Mouse (Mus musculus) cerebral cortex, adult 2 months (tissue): ENCODE results near the gene Lifr.

Source experiments
- WGBS: fragments of 180-500 bp; shearing (Covaris S2); methylation state at CpG from one replicate; pipeline ENCODE4 v1.1.7; 2018; 5-methylcytosine and 5-hydroxymethylcytosine counted together

Gene Lifr

DNA sequence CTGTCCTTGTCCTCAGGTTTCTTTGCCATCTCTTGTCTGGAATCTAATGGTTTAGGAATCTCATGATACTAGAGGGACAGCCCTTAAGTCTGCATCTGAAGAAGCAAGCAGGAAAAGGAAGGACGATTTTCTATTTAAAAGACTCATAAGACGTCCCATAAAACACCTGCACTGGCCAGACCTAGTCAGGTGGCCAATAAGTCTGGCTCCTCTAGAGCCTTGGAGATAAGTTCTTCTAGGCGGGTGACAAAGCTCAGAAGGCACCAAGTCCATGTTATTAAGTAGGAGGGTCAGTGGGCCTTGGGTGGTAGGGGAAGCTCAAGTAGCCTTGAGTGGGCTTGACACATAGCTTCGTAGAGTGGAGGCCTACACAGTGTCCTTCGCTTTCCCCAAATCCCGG, 67.2 kb downstream of the Lifr start:
- 97% methylated on average over 6 of the region's 6 CpGs for WGBS

DNA sequence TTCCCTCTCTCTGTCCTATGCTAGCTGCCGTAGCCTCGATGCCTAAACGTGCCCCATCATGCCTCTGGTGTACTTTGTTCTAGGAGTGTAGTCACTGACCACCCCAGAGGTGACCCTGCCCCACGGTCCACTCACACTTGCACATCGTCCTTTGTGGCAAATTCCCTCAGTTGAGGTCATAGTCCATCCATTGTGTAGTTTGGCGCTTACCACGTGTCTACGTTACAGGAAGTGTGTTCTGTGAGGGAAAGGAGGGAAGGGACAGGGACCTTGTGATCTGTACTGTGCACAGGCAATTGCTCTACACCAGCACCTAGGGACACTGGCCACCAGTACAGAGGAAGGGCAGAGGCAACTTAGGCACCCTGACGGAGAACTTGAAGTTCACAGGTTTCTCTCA, 69.5 kb downstream of the Lifr start:
- 94% methylated on average over 9 of the region's 9 CpGs for WGBS

DNA sequence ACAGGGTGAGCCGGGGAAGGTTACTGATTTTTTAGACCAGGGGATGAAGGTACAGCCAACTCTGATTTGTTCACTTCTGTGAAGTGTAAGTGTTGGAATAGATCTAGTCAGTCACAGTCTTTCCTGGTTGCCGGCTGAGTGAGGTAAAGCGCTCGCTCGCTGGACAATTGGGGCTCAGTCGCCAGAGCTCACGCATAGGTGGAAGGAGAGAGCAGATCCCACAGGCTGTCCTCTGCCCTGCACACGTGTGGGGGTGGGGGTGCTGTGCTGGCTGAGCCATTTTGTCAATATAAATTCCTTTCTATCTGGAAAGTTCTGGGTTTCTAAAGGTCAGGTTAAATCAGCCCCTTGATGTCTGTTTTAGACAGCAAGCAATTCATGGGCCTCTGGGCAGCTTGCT, 69.9 kb downstream of the Lifr start:
- WGBS = 92% methylated on average over 8 of the region's 8 CpGs

DNA sequence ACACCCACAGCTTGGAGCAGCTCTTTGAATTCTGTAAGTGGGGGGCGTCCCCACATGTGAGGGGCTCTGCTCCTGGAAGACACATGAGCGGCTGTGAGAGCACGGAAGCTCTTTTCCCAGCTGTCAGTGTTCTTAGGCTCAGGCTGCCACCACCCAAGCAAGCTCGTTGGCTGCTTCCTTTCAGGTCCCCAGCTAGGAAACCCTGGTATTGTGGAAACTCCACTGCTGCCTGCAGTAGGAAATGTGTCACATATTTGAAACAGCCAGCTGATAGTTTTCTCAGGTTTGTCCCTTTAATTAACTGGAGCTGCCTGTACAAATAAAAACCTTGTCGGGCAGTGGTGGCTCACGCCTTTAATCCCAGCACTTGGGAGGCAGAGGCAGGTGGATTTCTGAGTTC, 73.4 kb downstream of the Lifr start:
- 68% methylated on average over 6 of the region's 6 CpGs for WGBS

DNA sequence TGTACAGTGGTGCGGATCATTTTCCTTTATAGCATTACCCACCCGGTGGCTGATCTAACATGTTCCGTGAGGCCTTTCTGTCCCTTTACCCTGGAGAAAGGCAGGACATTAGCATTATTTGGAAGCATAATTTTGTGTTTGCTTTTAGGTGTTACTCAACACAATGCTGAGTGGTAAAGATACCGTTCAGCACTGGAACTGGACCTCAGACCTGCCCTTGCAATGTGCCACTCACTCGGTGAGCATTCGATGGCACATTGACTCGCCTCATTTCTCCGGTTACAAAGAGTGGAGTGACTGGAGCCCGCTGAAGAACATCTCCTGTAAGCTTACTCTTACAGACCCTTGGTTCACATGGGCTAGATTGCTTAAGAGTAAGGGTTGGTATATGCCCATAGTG, 76.3 kb downstream of the Lifr start:
- WGBS = 98% methylated on average over 9 of the region's 9 CpGs

DNA sequence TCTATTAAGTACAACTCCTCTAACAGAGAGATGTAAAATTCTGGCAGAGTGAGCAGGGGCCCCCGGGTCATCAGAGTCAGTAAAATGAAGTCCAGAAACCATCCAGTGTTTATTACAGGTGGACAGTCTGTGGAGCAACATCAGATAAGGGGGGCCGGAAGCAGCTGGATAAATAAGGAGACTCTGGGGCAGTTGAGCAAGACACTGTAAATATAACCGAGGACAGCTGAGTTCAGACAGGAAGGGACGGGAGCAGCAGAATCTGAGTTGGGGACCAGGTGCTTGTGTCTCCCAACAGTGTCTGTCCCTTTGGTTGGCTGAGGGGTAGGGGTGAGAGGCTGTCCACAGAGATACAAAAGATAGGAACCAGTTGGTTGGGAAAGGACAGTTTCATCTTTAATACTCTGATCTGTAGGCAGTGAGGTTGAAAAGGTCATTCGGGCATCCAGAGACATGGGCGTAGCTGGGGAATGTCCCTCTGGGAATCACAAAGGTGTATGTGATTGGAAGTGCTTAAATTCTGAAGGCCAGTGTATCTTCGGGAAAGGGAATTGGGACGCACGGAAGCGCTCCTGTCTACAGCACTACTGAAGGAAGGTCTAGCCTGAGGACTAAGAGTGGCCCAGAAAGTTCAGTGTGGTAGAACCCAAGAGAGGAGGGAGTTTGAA, 77.0 kb downstream of the Lifr start:
- 93% methylated on average over 10 of the region's 10 CpGs for WGBS

DNA sequence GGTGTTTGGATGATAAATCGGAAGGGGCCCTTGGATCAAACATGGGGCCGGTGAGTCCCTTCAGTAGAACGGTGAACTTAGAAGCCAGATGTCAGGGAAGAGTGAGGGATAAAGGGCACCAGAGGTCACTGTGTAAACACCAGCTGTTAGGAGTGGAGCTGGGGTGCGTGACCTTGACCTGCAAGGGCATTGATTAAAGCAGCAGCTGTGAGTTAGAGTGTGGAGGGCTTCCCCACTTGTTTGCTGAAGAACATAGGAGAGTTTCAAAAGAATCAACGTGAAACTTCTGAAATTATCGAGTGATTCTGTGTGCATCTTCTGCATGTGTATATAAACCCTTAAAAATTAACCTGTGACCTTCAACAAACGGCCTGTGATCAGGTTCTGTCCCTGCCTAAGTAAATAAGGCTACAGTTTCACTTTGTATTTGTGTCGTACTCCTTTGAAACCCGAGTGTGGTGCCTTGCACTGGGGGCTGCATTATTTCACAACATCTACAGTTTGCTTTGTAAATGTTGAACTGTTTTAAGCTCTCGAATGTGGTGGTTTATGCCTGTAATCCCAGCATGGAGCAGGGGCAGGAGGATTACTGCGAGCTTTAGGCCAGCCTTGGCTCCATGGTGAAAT, 77.6 kb downstream of the Lifr start:
- WGBS = 85% methylated on average over 11 of the region's 11 CpGs

DNA sequence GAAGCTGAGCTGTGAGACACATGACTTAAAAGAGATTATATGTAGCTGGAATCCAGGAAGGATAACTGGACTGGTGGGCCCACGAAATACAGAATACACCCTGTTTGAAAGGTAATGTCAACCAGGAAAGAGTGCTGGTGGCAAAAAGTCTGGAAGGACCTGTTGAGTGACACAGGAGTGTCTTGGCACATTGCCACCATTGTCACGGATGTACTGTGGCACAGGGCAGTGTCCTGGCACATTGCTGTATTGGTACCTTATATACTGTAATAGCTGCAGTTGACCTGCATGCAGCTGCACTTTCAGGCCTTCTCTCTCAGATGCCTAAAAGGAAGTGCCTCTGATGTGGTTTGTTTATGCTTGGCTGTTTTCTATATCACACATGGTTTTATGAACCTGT, 82.5 kb downstream of the Lifr start:
- WGBS = 57% methylated on average over 2 of the region's 2 CpGs

DNA sequence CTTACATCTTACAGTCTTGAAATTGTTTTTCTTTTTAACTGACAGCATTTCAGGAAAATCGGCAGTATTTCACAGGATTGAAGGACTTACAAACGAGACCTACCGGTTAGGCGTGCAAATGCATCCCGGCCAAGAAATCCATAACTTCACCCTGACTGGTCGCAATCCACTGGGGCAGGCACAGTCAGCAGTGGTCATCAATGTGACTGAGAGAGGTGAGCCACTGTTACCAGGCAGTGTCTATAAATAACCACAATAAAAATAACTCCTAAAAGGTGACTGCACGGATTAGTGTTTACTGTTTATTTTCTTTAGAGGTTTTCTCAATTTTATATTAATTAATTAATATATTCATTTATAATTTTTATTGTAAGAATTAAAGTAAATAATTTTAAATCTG, 82.9 kb downstream of the Lifr start:
- 88% methylated on average over 7 of the region's 7 CpGs for WGBS

DNA sequence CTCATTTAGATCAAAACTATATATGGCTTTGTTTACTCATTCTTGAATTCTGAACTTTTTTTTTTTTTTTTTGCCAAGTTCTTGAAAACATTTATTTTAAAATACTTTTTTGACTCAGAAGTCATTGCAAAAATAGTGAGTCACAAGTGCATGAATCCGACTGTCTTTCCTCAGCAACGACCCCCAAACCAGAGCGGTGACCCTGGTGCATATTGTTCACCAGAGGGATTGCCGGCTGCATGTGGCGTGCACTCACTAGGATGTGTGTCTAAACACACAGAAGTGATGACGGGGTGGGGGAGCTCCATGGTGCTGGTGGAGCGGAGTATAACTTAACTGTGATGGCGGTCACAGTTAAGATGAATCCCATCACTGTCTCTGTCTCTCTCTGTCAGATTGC, 83.4 kb downstream of the Lifr start:
- WGBS = 91% methylated on average over 8 of the region's 8 CpGs

DNA sequence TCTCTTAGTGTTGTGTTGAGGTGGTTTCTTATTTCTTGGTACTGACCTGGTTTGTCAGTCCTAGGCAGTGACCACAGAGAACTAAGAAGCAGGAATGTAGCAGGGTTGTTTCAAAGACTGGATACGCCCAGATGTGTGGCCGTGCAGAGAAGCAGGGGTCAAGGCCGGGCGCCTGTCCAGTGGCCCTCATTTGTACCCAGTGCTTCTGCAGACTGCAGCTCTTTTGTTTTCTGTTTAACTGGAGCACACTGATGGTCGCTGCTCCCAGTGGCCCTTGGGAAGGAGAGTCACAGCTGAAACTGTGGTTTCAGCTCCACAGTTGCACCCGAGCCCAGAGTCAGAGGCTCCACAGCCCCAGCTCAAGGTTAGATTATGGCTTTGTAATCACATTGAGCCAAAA, 90.2 kb downstream of the Lifr start:
- 81% methylated on average over 6 of the region's 6 CpGs for WGBS

DNA sequence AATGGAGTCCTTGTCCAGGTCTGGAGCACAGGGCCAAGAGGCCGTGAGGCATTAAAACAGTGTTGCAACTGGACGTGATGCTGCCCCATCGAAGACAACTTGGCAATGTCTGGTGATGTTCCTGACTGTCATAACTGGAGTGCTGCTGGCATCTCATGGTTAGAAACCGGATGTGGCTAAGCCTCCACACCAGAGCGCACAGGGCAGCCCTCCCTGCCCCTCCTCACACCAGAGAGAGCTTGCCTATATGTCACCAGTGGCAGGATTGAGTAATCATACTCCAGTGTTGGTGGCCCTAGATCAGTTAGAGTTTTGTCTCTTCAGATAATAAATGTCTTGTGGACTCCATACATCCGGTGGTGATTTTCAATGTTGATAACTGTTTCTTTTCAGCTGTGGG, 97.3 kb downstream of the Lifr start:
- WGBS = 82% methylated on average over 6 of the region's 6 CpGs

DNA sequence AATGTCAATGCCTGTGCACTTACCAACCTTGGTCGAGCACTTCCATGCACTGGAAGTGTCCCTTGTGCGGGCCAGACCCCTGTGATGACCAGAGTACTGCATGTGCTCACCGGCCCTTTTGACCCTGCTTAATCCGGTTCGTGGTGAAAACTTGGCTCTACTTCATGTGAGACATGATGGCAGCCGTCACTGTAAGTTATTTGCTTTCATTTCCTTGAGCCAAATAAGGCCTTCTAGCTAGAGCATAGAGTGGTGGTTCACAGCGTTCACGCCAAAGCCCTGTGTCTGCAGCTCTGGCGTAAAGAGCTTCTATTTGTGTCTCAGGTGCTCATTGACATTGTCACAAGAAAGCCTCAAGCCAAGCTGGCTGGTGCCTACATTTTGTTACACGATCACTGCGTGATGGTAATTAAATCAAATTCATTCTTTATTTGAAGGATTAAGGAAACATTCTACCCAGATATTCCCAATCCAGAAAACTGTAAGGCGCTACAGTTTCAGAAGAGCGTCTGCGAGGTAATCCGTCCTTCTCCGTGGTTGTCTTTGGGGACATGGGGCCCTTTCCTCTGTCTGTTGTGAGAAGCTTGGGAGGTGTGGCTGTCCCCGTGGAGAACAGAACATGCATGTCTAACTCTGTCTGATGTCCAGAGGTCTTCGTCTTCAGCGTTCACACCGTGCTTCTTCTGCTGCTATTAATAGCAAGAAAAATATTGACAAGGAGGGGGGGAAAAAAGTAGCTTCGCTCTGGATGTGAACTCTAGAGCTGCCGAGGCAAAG, 99.5 kb downstream of the Lifr start:
- 88% methylated on average over 22 of the region's 22 CpGs for WGBS

DNA sequence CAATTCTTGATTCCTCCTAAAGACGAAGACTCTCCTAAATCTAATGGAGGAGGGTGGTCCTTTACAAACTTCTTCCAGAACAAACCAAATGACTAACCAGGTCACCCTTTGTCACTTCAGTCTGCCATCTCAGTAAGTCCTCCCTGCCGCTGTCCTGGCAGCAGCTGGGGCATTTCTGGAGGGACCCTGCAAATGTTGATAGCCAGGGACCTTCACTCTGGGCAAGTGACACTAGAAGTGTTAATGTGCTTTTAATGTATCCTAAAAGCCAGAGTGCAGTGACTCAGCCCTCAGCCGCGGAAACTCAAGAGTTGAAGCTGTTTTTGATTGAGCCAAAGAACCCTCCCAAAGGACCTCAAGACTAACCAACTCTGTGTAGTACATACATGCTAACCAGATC, 100.7 kb downstream of the Lifr start:
- 94% methylated on average over 4 of the region's 4 CpGs for WGBS

DNA sequence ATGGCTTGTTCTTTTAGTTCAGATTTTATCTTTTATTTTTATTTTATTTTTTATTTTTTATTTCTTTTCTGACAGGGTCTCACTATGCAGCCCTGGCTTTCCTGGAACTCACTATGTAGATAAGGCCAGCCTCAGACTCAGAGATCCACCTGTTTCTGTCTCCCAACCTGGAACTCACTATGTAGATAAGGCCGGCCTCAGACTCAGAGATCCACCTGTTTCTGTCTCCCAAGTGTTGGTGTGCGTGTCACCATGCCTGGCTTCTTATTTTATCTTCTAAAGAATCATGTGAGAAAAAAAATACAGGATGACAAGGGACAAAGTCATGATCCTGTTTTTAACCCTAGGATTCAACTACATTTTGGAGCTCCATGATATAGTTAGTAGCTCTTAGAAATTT, 102.2 kb downstream of the Lifr start:
- WGBS = 97% methylated on average over 2 of the region's 2 CpGs

DNA sequence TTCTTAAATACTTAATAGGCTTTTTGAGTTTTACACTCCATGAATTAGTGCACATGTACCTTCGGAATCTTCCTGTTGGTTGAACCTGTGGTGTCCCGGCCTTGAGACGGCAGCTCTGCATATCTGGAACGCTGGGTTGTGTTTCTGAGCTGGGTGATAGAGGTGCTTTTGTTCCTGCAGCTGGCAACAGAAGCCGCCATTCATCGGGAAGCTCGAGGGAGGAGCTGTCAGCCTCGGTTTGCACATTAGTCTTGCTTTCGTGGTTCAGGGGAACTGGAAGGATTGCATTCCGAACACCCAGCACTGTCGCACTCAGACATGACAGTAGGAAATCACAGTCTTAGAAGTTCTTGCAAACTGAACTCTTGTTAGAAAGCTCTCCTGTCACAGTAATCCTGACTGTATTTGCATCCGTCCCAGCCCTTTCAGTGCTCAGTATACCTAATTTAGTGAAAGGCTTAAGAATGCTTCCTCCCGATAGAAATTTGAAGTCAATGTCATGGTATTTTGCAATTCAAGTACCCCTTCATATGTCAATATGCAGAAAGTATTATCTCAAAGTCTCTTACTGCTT, 103.8 kb downstream of the Lifr start:
- WGBS = 60% methylated on average over 13 of the region's 13 CpGs

DNA sequence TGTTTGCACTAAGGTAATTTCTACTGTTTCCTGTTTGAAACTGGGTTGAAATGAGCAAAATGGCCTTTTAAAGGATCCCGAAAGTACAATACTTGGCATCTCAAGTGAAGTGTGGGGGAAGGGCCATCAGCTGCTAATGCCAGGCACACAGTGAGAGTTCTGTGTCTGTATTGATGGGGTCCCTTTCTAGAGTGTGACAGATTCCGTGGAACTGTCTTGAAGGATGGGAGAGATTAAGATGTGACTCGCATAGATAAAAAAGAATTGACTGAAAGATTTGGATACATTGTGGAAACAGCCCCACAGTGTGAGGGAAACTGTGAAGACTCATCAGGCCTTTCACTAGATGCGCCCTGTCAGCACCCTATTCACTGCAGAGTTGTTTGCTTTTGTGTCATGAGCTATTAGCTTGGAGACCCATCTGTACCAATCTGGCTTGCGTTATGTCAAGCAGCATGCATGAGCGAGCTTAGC, 104.4 kb downstream of the Lifr start:
- WGBS = 60% methylated on average over 6 of the region's 6 CpGs

DNA sequence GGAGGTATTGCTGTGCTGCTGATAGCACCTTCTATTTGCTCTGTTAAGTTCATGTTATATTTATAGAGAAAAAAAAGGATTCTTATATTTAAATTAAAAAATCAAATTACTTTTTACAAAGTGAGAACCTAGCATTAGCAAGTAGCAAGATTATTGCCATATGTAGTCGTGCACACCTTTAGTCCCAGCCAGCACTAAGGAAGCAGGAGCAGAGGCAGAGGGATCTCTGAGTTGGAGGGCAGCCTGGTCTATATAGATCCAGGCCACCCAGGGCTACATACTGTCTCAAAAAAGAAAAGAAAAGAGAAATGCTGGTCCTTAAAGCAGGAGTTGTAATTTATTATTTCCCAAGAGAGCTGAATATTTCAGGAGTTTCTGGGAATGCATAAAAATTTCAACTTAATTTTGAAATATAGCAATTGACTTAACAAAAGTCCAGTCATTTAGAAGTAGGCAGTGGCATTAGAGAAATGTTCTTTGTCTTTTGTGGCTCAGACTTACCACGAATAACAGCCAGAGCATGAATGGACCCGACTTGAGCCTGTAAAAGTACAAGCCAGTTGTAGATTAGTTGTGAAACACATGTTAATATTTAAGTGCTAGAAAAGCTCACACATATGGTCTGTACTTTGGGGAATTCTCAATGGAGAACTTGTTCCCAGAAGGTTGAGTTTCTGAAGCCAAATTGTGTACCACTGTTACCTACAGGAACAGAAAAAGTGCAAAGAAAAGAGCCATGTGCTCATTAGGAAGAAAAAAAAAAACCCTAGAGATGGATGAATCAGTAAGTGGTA, 107.4 kb downstream of the Lifr start:
- 75% methylated on average over 3 of the region's 3 CpGs for WGBS

DNA sequence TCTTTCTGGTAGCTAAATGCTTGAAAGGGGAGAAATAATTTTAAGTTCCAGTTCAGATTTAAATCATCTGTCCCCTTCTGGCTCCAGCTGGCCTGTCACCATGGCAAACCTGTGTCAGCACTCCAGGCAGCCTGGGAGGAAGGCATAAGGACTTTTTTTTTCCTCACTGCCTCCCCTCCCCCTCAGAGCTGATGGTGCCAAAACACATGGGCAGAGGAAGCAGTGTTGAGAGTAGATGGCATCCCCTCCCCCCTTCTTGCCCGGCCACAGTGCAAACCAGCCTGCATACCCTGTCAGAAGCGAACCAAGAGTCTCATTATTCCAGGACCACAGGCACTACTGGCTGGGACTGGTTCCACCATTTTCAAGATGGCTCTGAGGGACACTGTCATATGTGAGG, 108.4 kb downstream of the Lifr start:
- 40% methylated on average over 2 of the region's 2 CpGs for WGBS

DNA sequence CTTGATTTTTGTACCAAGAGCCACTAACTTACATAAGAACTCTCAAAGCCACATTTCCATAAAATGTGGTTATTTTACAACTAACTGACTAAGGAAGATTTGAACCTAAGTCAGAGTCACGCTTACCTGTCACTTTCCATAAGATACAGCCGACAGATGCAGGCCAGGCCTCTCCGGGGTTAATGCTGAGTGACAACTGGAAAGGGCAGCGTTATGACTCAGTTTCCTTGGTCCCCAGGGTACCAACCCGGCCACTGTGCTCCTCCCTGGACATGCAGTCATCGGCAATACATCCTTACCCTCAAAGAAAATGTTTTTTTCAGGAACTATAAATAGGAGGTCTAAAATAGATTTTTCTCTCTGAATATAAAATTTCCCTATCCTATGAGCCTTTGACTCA, 109.9 kb downstream of the Lifr start:
- WGBS = 68% methylated on average over 6 of the region's 6 CpGs

DNA sequence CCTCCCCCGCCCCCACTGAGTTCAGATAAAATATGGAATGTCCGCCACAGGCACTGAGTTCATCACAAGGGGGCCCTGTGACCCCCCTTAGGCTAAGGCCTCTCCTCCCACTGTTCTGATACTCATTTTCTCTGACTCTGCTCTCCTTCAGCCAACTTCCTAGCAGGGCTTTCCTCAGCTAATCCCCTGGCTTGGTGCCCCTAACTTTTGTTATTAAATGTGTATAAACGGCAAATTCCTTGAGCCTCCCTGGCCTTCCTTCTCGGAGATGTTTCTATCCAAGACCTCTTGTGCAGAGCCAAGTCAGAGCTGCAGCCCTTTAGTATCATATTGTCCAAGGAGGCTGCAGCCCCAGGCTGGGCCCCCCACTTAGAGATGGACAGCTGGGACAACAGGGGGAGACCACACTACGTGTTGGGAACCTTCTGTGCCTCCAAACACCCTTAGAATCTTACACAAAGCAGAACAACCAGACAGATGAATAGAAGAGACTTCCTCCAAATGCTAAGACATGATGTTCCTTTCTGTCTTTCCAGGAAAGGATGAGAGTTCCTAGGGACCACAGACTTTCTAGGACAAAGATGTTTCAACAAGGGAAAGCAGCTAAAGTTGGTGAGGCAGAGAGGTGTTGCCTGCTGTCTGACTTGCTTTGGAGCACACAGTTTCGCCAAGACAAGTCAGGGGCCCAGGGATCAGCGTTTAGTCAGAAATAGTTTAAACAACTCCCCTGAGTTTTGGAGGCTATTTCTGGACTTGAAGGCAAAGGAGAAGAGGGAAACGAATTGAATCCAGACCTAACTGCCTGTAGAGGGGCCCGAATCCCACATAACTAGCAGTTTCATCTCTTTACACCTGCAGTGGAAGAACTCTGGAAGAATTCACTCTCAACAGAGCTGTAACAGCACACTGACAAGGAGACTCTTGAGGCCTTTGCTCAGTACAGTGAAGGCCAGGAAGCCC, 111.3 kb downstream of the Lifr start:
- 77% methylated on average over 9 of the region's 9 CpGs for WGBS
